Mouse (Mus musculus) erythroblast, embryonic 14.5 days (primary cell): ENCODE measurements around the gene Qtrt2.

ENCODE experiments used
- GATA1 ChIP-seq: IDR thresholded peaks from 2 replicates; pipeline ENCODE4 v1.6.1; 2012; ENCODE audit warnings: low read length, inconsistent platforms, mixed read lengths
- TAL1 ChIP-seq: IDR thresholded peaks from 3 replicates; pipeline ENCODE4 v1.6.1; 2012; ENCODE audit warnings: low read length, inconsistent platforms, mixed read lengths

DNA sequence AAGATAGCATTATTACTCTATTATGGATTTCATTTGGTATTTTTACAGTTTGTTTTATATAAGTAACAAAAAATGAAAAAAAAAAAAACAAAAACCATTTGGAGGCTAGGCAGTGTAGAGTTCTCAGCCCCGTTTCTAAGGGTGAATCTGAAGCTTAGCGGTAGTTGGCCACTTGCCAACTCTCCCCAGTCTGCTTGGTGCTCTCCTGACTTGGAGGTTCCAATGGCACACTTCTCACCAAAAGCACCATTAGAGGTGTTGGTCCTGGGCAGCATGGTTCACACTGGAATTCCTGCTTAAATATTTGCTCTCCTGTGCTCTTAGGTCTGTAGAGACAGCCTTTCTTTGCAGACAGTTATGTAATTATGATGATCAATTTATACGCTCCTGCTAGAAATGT is 8.8 kb upstream of the Qtrt2 start:
- TF ChIP-seq TAL1 = no peak
- TF ChIP-seq GATA1 = no peak
